Mouse (Mus musculus) WW6 (cell line): ENCODE measurements around the gene Mindy4.

Experiments used
- DNase-seq: peaks from one replicate; pipeline ENCODE4 v3.0.0-alpha.2; 2013; ENCODE audit warnings: low read depth, low spot score

Gene Mindy4

DNA sequence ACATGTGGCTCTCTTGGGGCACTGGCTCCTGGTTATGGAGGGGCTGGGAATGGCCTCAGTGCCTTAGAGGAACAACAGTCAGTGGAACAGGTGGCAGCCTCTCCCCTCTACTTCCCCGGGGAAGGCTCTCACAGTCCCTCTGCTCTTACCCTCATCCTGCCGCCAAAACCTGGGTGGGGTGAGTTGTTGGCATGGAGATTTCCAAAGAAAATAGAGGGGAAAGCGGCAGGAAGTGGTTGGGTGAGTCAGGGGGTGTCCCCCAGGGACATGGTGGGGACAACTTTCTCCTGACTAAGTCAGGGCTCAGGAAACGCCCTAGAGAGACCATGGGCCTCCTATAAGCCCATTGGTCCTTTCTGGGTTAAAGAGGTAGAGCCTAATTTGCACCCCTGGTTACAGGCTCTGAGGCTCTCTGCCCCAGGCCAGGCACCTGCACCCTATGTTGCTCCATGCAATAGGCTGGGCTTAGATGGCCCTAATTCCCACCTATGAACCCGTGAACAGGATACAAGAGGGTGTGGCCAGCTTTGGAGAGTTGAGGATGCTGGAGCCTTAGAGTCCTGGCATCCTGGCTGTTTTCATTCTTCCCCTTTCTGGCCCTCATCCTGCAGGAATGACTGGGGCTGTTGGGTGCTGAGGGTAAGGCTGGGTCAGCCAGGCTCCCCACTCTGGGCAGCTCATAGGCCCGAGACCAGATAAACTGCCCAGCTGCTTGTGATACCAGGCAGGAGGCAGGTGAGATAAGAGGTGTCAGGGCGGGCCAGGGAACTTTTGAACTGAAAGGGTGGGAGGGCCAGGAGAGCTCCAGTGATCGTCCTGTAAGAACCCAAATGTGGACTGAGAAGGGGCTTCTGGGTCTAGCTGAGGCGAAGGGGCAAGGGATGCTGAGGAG, 136.0 kb downstream of the Mindy4 start:
- no peak for DNase-seq

- DNase-seq: no peak
Observed at GRCm38 (mm10) chr6:55341688-55342087, 138.5 kb downstream of the Mindy4 start.

DNA sequence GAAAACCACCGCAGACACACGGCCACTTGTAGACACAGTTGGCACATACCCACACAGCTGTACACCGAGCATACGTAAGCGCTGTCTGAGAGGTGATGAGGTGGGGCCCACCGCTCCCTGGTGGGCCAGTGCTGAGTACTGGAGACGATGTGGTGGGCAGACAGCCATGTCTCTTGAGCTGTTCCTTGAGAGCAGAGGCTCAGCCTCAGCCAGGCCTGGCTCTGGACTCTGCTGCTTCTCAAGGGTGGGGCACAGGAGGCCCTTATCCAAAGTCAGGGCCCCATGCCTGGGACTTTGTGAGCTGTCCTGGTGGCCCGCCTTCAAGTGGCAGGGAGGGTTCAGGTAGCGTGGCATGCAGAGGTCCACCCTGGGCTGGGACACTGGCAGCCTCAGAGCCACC, 139.1 kb downstream of the Mindy4 start:
- DNase-seq: no peak

- DNase-seq: no peak
Observed at GRCm38 (mm10) chr6:55343446-55343845, 140.3 kb downstream of the Mindy4 start.

- DNase-seq: no peak
Observed at GRCm38 (mm10) chr6:55344291-55345016, 141.3 kb downstream of the Mindy4 start.

DNA sequence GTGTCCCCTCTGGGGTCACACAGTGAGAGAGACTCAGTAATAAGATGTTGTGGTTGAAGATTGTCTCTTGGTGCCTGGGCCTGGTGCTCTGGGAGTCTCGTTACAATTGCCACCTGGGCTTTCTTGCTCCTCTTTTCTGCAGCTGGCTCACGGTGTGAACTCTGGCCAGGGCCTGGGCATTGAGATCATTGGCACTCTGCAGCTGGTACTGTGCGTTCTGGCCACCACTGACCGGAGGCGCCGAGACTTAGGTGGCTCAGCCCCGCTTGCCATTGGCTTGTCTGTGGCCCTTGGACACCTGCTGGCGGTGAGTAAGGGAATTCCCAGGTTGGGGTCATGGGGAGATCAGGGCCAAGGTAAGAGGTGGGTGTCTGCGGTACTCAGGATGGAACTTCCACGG, 142.1 kb downstream of the Mindy4 start:
- DNase-seq: no peak

DNA sequence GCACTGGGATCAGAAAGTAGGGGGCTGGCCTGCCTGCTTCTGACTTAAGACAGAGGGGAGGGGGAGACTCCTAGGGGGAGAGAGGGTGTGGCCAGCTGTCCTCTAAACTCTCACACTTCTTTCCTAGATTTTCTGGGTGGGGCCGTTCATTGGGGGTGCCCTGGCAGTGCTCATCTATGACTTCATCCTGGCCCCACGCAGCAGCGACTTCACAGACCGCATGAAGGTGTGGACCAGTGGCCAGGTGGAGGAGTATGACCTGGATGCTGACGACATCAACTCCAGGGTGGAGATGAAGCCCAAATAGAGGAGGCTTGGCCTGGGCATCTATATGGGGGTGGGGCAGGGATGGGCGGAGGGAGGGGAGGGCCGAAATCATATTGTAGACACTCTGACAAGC, 143.3 kb downstream of the Mindy4 start:
- no peak for DNase-seq

- DNase-seq: no peak
Observed at GRCm38 (mm10) chr6:55347711-55348571, 144.8 kb downstream of the Mindy4 start.

- DNase-seq: no peak
Observed at GRCm38 (mm10) chr6:55349231-55349630, 146.0 kb downstream of the Mindy4 start.

GRCm38 (mm10) chr6:55350383-55350952, 147.3 kb downstream of the Mindy4 start:
- no peak for DNase-seq

DNA sequence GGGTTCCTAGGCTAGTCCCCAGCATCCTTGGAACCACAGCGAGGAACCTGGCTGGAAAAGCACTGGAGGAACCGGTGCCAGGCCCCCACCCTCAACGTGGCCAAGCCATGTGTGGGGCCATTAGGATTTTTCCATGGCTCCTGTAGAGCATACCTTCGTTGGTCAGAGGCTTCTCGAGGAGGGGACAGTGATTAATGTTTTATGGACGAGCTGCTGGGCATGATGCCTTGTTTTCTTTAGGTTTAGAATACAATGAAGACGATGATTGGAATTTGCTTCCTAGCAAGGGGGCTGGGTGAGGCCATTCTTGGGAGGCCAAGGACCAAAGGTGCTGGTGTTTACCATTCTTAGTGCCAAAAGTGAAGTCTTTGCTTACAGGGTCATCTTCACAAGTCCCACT, 148.5 kb downstream of the Mindy4 start:
- DNase-seq: no peak

DNA sequence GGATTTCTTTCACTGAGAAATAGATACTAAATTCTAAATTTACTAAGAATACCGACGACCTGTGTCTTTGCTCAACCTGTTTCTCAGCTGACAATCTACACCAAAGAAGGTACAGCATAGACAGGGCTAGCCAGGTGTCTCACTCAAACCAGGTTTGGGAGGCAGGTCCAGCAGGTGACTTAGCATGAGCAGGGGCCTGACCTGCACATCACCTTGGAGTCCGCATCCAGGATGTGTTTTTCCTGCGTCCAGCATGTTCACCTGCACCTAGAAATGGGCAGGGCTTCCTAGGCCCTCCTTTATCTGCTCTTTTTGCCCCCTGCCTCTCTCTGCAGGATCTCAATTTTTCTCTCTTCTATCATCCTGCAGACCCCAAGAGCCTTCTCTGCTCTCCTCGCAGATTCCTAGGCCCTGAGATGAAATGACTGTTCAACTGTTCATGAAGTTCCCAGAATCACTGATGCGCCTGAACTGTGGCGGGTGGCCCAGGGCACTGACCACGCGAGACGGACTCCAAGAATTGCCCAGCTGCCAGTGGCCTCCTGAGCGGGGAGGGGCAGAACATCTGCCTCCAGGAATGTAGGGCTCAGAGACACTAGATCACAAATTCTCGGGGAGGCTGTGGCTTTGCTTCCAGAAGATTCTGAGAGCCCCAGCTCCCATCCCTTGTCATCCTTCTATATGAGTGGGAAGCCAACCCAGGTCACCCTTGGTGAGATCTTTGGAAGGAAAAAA, 150.7 kb downstream of the Mindy4 start:
- DNase-seq: no peak

DNA sequence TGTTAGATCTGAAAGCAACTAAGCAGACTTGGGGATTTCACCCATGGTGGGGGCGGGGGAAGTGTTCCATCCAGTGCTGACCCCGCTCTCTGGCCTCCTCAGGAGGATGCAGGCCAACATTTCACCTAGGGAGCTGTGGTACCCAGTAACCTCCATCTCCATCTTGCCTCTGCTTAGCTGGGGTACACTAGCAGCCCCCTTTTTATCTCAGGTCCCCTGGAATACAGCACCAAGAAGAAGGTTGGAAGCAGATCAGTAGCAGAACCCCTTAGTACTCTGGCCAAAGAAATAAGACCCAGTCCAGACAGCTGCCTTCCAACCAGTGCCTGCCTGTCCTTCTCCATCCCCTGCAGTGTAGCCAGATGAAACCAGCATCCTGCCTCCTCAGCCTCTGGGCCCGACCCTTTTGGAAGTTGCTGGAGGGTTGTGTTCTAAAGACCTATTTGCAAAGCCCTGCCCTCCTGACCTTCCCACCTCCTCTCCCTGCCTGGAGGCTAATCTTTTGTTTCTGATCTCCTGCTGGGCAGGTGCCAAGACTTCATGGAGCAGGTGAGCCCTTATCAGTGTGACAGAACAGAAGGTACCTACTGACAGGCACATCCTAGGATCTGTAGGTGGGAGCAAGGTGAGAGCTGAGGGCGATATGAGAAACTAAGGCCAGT, 151.4 kb downstream of the Mindy4 start:
- DNase-seq: no peak

DNA sequence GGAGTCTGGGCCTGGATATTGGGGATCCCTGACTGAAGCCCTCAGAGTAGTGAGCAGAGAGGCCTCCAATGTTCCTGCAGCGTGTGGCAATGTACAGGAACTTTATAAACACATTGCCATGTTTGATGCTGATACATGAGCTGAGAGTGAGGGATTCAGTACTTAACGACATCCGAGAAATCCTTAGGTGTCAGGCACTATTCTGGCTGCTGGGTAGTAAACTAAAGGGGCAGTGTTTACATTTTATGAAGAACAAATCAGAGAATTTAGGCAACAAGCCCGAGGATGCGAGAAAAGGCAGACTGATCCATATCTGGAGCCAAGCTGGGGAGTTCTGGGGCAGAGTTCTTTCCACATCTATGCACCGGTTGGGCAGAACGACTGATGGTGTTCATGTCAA, 152.4 kb downstream of the Mindy4 start:
- no peak for DNase-seq

DNA sequence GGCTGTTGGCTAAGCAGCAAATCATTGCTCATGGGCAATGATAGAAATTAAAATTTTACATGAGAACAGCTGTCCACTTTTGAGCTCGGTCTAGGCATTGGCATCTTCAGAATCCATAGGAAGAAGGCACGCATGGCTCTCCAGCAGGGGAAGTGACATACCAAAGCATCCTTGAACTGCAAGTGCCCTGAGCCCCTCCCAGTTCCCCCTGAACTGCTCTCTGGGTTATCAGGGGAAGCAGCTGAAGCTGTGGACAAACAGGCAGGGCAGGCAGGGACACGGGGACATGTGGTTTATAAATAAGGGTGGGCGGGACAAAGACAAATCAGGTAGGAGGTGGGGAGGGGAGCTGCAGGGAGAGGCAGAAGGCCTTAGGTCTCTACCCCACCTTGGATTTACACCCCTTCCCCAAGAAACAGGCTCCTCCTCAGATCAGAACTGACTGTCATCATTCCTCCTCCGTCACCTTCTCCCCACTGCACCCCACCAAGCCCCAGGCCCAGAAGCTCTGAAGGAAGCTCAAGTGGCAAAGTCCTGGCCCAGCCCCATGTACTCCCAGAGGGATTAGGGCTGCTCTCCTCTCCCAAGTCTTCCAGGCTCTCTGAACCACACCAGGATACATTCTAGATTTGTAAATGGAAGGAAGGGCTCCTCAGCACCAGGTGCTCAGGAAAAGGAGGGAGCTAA, 153.0 kb downstream of the Mindy4 start:
- DNase-seq: no peak

DNA sequence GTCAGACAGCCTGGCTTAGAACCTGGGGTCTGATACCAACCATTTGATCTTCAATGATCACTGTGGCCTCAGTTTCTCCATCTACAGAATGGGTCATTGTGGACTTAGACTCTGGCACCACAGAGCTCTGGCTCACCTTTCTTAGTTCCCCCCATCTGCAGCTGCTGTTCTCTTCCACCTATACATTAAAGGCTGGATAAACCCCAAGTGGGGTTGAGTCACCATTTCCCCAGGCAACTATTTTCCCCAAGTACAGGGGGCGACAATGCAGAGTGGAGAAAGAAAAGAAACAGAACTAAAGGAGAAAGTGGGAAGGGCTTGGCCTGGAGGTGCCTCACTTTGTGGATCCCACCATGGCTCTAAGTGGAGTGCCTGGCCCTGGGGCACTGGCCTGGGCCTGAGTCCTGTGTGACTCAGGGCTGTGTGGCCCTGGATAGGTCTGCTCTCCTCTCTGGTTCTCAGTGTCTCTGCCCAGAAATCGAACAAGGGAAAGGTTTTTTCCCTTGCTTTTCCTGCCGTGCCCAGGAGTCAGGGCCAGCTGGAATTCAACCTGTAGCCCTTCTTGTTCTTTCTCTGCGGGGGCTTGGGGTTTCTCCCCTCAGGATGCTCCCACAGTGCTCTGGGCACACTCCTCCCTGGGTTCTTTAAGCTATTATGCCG, 153.9 kb downstream of the Mindy4 start:
- no peak for DNase-seq

DNA sequence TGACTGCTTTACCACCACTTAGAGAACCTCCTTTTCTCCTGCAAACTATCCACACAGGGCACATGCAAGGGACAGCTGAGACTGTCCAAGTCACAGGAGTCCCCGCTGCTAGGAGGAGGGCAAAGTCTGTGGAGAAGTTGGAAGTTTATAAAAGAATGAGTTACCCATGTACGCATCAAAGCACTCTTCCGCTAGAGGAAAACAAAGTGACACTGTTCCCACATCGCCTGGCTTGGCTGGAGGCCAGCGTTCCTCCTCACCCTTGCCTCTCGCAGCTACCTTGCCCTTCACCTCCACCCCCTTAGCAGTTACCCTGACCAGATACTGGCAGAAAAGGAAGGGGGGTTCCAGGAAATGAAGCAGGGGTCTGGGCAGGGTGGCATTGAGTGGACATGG, 154.5 kb downstream of the Mindy4 start:
- no peak for DNase-seq

DNA sequence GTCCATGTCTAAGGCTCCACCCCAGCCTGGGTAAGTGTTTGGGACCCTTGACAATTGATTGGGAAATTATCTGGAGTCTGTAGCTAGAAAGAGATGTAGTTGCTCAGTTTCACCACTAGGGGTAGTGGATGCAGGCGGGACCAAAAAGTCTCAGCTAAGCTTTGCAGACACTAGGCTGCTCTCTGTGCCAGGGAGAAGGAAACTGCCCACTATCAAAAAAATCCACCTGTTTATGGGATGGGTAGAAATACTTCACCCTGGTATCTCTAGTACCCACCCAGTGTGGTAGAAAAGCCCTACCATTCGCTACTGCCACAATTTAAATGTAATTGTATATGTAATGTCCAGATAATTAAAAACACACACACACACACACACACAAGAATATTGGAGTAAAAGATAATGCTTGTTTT, 155.6 kb downstream of the Mindy4 start:
- DNase-seq: peak; percentile 24

DNA sequence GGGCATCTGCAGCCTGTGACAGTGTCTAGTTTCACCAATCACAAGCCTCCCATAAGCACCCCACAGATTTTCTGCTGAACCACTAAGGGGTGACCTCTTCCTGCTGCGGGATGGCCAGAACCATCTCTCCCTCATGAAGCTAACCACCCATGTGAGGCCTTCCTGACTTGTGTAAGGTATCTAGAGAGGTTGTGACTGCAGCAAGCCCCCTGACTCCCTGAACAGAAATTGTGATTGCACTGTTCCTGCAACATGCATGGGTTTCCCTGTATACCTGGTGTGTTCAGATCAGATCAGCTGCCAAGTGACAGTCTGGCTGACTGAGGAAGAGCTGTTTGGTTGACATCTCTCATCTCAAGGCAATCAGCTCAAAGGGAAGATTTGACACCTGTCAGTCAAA, 159.5 kb downstream of the Mindy4 start:
- no peak for DNase-seq
